Mouse (Mus musculus): ENCODE data around the gene Slc28a3.

The Slc28a3 gene

GRCm38 (mm10) chr13:58523011-58523760 is 87.5 kb downstream of the Slc28a3 start:
- DNase-seq (ENCODE audit: low spot score in 2 of 2): no peak

- no peak for DNase-seq (ENCODE audit: low spot score in 2 of 2)
These were observed 89.2 kb downstream of the Slc28a3 start for GRCm38 (mm10) chr13:58521331-58522030.

DNA sequence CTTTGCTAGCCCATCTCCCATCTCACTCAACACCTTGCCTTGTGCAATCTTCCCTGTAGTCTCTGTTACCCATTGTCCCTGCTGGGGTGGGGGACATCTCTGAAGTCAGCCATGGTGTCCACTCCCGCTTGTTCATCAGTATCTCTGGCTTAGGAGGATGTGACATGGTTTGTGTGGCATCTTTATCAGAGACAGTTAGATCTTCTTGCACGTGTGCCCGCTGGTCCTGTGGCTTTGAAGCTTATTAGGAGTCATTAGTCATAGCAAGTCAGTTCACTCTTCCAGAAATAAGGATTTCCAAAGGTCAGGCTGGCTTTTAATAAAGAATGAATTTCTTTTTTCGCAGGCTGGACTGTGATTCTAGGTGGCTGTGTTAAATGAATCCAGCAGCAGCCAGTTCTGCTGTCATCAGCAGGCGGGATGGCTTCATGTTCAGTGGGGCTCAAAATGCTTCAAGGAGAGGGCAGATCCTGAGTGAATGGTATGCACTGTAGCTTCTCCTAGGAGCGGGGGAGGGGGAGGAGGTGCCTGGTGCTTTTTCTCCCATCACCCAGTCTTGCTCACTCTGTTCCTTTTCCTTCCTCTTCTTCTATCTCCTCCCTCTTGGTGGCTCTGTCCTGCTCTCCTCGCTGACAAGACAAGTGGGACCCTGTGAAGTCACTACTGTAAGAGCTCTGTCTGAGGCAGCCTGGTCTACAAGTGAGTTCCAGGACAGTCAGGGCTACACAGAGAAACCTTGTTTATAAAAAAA is 89.9 kb downstream of the Slc28a3 start:
- DNase-seq (ENCODE audit: low spot score in 2 of 2): no peak

GRCm38 (mm10) chr13:58520028-58520427 is 90.6 kb downstream of the Slc28a3 start:
- no peak for DNase-seq (ENCODE audit: low spot score in 2 of 2)

DNA sequence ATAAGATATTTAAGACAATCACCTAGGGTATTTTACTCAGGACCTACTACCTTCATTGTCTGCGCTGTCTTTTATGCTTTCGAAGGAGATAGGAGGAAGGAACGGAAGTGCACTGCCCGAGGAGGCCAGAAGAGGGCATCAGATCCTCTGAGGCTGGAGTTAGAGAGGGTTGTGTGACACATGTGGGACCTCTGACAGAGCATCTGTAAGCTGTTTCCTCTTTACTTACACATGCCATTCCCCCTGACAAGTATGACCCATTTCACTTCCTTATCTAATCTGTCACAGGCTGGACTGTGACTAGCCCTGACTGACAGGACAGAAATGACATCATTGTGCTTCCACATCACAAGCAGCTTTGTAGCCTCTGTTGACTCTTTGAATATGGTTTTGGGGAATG is 94.4 kb downstream of the Slc28a3 start:
- no peak for DNase-seq (ENCODE audit: low spot score in 2 of 2)

GRCm38 (mm10) chr13:58515635-58516034 is 95.0 kb downstream of the Slc28a3 start:
- no peak for DNase-seq (ENCODE audit: low spot score in 2 of 2)

DNA sequence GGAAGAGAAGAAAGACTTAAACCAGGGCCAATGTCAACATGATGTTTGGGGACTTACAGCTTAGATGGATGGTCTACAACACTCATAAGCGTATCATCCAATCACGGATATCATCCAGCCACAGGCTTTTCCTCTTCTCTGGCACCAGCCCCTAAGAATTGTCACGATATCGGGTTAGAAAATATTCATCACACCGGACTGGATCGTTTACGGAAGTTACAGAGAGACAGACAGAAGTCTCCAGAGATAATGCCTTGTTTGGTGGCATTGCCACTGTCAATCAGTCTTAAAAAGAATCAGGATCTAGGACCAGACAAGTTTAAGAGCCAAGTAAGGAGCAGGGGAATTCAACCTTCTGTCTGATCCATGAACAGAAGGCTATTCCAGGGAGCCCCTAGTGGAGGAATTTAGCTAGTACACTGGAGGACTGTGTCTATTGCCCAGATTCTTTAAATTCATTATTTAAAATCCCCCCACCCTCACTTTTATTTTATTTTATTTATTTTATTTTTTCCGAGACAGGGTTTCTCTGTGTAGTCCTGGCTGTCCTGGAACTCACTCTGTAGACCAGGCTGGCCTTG is 96.4 kb downstream of the Slc28a3 start:
- DNase-seq (ENCODE audit: low spot score in 2 of 2): no peak

GRCm38 (mm10) chr13:58511926-58512325 is 98.8 kb downstream of the Slc28a3 start:
- DNase-seq (ENCODE audit: low spot score in 2 of 2): no peak

DNA sequence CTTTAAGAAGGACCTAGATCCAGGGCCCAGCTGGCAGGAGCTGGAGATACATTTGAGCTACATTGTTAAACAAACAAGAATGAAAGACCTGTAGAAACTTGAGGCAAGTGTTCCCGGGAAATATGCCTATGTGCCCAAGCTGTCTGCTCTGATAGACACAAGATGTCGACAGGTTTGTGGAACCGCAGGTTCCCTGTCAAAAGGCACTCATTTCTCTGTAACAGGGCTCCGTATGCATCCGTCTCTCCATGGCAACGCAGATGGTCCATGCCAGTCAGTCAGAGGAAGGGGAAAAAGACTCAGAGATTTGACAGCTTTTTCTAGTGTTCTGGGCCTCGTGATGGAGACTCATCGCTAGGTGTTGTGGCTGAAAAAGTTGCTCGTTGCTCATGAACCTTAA is 99.4 kb downstream of the Slc28a3 start:
- no peak for DNase-seq (ENCODE audit: low spot score in 2 of 2)

DNA sequence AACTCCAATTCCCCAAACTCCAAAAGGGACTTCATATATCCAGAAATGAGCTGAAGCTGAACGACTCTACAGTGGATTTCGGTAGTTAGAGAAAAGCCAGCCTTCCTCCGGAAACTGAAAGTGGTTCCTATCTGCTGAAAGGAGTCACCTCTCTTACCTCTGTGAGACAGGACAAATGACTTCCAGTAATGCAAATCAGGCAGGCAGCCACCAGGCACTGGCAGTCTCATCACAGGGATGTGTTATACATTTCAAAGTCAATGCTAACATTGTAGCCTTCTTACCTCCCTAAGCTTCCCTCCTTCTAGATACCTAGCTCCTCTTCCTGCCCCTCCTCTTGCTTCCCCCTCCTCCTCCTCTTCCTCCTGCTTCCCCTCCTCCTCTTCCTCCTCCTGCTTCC is 101.4 kb downstream of the Slc28a3 start:
- DNase-seq (ENCODE audit: low spot score in 2 of 2): no peak

DNA sequence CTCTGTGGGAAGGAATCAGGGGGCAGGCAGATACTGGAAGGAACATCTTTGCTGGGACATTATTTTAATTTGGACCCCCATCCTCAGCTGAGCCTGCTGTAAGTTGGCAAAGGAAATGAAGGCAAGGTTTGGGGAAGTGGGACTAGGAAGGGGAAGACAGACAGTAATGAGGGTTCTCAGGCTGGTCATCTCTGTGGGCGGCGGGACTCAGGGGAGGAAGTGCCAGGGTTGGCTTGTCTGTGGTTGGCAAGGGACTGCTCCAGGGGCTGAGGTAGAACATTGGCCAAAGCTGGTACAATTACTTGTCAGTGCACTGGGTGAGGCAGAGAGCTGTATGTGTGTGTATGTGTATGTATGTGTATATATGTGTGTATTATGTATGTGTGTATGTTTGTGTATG is 107.1 kb downstream of the Slc28a3 start:
- DNase-seq (ENCODE audit: low spot score in 2 of 2): no peak

DNA sequence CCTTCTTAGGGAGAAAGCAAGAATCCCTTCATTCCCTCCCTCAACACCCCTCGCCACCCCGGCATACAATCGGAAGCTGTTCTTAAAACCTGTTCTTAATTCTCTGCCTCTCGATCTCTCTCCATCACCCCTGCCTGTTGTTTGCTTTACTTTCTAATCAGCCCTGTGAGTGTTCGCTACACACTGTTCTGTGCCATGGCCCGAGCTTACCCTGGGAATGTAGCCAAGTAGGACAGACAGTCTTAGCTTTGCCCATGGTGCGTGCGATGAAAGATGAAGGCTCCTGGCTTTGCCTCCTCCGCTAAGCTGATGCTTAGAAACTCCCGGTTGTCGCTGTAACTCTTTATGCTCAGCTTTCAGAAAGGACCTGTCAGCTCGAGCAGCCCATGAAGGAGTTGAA is 112.9 kb downstream of the Slc28a3 start:
- no peak for DNase-seq (ENCODE audit: low spot score in 2 of 2)
